Mouse (Mus musculus) kidney, adult 2 months (tissue): Measurements from ENCODE around the gene Lrr1.

ENCODE experiments used
- CTCF ChIP-seq: fragments of 200-500 bp; conservative IDR thresholded peaks from 2 replicates; pipeline ENCODE4 v1.5.1; 2011; ENCODE audit warnings: low read depth, mild to moderate bottlenecking, control low read depth, low read length, moderate library complexity, mixed read lengths; ENCODE audit not compliant: insufficient read depth, insufficient read length
- POLR2A ChIP-seq: fragments of 200-500 bp; IDR thresholded peaks from one replicate; pipeline ENCODE4 v1.6.1; 2011; ENCODE audit warnings: low read depth, low read length, control low read depth

- TF ChIP-seq POLR2A (no peak), CTCF (no peak)
These were observed 13.2 kb downstream of the Lrr1 start for GRCm38 (mm10) chr12:69181800-69182199.
